Mouse (Mus musculus): ENCODE measurements around the gene Scaf11. TPM values are rescaled to one million over a fixed set of nuclear protein-coding genes. Genes with fewer than 3 reads are reported as not detected.

Scaf11 gene
- polyA plus RNA-seq, 1 experiment from 2014 or later, result 87.2 TPM

DNA sequence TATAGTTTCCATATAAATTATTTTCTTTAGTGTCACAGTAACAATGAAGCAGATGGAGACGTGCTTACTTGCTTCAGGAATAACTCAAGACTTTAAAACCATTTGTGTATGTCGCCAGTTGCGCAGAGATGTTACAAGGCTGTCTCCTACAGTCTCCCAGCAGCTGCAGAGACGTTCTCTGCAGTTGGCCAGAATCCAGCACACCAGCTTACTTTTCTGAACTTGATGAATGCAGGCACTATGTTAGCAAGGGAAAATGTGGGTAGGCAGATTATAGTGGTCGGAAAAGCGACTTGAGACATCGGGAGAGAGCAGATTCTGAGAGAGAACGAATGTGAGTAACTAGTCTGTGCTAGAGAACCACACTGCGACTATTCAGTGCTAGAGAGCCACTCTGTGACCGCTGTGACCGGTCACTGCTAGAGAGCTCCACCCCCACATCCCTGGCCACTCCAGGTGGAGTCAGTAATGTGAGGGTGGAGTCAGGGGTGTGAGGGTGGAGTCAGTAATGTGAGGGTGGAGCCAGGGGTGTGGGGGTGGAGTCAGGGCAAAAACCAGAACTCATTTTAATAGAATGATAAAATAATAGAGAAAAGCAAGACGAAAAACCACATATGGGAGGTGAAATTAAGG lies 26.5 kb upstream of the Scaf11 start:
- WGBS, result 54% methylated on average over 12 of the region's 12 CpGs
- Histone ChIP-seq H3K4me2 (no peak overlapping the region), H3K27me3 (no peaks in the 10 kb centered on the region), H3K9ac (no peak overlapping the region), H3K4me3 (no peak overlapping the region), H3K36me3 (no peaks in the 10 kb centered on the region), H3K4me1 (peaks cover 31% of the 10 kb centered on the region), H3K27ac (0 out of 2 replicates have a peak overlapping the region, but pooled peaks have one; percentile 28), H3K9me3 (no peaks in the 10 kb centered on the region)
- ATAC-seq (ENCODE audit: insufficient number of reproducible peaks, low FRiP score, low TSS enrichment, low read depth), result peak; percentile 38; the same call in 1 of the 2 replicates

DNA sequence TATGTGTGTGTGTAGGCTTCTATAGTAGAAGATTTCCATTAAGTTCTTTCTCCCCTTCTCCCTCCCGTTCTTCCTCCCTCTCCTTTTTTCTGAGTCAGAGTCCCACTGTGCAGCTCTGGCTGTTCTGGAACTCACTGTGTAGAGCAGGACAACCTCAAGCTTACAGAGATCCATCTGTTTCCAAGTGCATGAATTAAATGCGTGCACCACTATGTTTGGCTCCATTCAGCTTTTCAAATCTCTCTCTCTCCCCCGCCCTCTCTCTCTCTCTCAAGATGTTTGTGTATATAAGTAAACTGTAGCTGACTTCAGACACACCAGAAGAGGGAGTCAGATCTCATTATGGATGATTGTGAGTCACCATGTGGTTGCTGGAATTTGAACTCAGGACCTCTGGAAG lies 20.2 kb upstream of the Scaf11 start:
- no peak overlapping the region for H3K4me2 ChIP-seq
- H3K36me3 ChIP-seq, result no peaks in the 10 kb centered on the region
- no peaks in the 10 kb centered on the region for H3K27me3 ChIP-seq
- H3K4me3 ChIP-seq, result no peak overlapping the region
- WGBS, result 78% methylated on average over 3 of the region's 3 CpGs
- H3K9ac ChIP-seq, result no peak overlapping the region
- H3K4me1 ChIP-seq, result no peaks in the 10 kb centered on the region
- no peak for ATAC-seq (ENCODE audit: insufficient number of reproducible peaks, low FRiP score, low TSS enrichment, low read depth)
- no peak overlapping the region for H3K27ac ChIP-seq
- H3K9me3 ChIP-seq, result no peaks in the 10 kb centered on the region

DNA sequence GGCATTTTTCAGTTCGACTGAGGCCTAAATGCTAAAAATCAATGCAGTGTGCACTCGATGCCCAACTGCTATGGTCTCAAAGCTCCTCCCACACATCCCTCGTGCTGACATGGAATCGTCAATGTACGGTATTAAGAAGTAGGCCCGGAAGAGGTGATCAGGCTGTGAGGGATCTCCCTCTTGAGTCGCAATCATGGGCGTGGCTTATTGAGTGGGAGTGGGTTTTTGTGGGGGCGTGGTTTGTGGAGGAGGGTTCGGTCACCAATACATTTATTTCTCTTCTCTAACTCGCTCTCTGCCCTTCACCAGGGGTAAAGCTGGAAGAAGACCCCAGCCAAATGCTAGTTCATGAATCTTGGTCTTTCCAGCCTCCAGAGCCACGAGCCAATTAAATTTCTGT lies 17.4 kb upstream of the Scaf11 start:
- WGBS, result 86% methylated on average over 12 of the region's 12 CpGs

DNA sequence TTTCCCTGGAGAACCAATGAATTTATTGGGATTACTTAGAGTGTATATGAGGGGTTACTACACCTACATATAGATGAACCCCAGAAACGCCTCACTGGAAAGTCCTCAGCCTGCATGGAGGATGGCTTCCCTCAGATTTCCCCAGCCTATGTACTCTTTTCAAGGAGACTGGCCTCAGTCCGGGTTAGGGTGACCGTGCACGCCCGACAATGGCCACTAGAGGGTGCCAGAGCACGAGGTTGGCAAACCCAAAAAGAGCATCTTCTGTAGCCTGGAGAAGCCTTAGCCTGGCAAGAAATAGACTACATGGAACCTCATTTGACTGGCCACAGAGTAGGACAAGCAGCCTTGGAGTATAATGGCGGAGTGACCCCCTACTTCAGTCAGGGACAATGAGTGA lies 15.7 kb upstream of the Scaf11 start:
- H3K4me1 ChIP-seq, result no peaks in the 10 kb centered on the region
- no peak overlapping the region for H3K4me2 ChIP-seq
- WGBS, result 9% methylated on average over 7 of the region's 7 CpGs
- H3K4me3 ChIP-seq, result no peak overlapping the region
- ATAC-seq (ENCODE audit: insufficient number of reproducible peaks, low FRiP score, low TSS enrichment, low read depth), result no peak
- H3K36me3 ChIP-seq, result no peaks in the 10 kb centered on the region
- H3K9ac ChIP-seq, result no peak overlapping the region
- no peak overlapping the region for H3K27ac ChIP-seq
- no peaks in the 10 kb centered on the region for H3K27me3 ChIP-seq
- H3K9me3 ChIP-seq, result no peaks in the 10 kb centered on the region

More for the DNA sequence above, 17.4 kb upstream of the Scaf11 start:
- Histone ChIP-seq H3K4me2 (no peak overlapping the region), H3K9me3 (no peaks in the 10 kb centered on the region), H3K9ac (no peak overlapping the region), H3K27ac (no peak overlapping the region), H3K4me1 (no peaks in the 10 kb centered on the region), H3K36me3 (no peaks in the 10 kb centered on the region), H3K27me3 (no peaks in the 10 kb centered on the region), H3K4me3 (no peak overlapping the region)
- ATAC-seq (ENCODE audit: insufficient number of reproducible peaks, low FRiP score, low TSS enrichment, low read depth), result no peak

DNA sequence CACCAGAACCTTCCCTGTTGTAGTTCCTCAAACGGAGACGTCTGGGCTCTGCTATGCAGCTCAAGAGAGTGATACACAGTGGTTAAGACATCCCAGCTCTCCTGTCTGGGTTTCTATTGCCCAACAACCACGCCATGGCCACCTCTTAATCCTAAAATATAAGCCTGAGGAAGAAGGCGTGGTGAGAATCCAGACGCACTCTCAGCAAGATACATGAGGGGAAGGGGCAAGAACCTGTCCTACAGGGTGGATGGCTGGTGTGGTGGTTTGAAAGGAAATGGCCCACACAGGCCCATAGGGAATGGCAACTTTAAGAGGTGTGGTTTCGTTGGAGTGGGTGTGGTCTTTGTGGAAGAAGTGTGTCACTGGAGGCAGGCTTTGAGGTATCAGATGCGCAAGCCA lies 14.9 kb upstream of the Scaf11 start:
- Histone ChIP-seq H3K9ac (no peak overlapping the region), H3K27me3 (no peaks in the 10 kb centered on the region), H3K4me2 (no peak overlapping the region), H3K4me1 (no peaks in the 10 kb centered on the region), H3K36me3 (no peaks in the 10 kb centered on the region), H3K4me3 (no peak overlapping the region), H3K9me3 (no peaks in the 10 kb centered on the region), H3K27ac (no peak overlapping the region)
- 74% methylated on average over 7 of the region's 7 CpGs for WGBS
- no peak for ATAC-seq (ENCODE audit: insufficient number of reproducible peaks, low FRiP score, low TSS enrichment, low read depth)

DNA sequence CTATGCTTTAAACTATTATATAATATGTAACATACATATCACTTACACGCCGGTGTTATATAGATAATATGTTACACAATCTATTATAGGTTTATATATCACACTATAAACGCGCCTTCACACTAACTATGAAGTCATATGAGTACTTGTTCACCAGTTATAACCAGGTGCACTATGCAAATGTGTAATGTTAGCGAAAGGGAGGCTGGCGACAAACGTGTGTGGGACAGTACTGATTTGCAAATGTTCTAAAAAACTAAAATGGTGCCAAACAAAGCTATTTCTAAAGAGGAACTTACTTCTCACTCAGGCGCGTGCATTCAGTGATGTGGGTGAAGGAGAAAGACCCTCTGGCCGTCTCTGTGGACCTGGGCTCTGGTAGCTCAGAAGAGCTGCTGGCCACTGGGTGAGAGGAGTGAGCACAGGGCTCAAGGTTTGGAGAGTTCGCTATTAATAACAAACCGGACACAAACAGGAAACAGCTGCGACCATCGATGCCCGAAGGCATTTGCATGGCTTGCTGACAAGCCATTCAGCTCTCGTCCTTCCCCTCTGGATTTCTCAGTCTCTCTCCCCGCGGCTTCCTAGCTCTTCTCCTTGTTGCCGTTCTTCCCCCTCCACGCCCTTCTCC lies 13.8 kb upstream of the Scaf11 start:
- 63% methylated on average over 20 of the region's 20 CpGs for WGBS
- no peak for ATAC-seq (ENCODE audit: insufficient number of reproducible peaks, low FRiP score, low TSS enrichment, low read depth)
- no peaks in the 10 kb centered on the region for H3K27me3 ChIP-seq
- H3K9ac ChIP-seq, result no peak overlapping the region
- no peak overlapping the region for H3K4me2 ChIP-seq
- no peak overlapping the region for H3K4me3 ChIP-seq
- peak overlapping the region; percentile 34; the same call in 1 of the 2 replicates for H3K27ac ChIP-seq
- no peaks in the 10 kb centered on the region for H3K9me3 ChIP-seq
- no peaks in the 10 kb centered on the region for H3K36me3 ChIP-seq
- no peaks in the 10 kb centered on the region for H3K4me1 ChIP-seq

DNA sequence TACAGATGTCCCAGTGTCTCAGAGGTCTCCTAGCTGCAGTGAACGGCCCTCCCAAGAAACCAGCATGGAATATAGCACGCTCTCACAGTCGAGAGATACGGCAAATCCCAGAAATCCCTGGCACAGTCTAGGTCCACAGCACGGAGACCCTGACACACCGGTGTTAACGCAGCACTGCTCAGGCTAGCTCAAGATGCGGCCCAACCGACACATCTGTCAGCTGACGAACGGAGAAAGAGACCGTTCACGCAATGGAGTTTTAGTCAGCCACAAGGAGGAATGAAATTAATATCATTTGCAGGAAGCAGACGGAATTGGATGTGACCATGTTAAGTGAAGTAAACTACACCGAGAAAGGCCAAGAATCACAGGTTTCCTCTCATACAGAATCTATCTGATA lies 13.3 kb upstream of the Scaf11 start:
- 89% methylated on average over 15 of the region's 15 CpGs for WGBS
- Histone ChIP-seq H3K27me3 (no peaks in the 10 kb centered on the region), H3K9me3 (no peaks in the 10 kb centered on the region), H3K4me3 (no peak overlapping the region), H3K4me2 (no peak overlapping the region), H3K4me1 (no peaks in the 10 kb centered on the region), H3K27ac (no peak overlapping the region), H3K9ac (no peak overlapping the region), H3K36me3 (no peaks in the 10 kb centered on the region)
- ATAC-seq (ENCODE audit: insufficient number of reproducible peaks, low FRiP score, low TSS enrichment, low read depth), result no peak

DNA sequence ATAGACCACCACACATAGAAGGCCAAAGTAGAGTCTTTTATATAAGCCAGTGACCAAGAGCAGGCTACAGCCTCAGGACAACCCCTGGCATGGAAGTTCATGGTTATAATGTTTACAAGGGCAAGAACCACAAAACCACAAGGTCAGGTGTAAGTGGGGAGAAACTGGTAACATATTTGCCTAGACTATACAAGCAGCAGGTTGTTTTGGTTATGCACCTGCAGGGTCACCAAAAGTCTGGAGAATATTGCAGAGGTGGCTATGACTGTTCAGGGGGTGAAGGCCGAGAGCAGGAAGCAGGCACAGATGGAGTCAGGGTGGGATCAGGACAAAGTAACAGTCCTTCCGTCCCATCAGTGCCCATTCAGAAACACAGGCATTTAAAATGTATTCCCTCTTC lies 7.7 kb upstream of the Scaf11 start:
- WGBS, result 81% methylated on average over 2 of the region's 2 CpGs

DNA sequence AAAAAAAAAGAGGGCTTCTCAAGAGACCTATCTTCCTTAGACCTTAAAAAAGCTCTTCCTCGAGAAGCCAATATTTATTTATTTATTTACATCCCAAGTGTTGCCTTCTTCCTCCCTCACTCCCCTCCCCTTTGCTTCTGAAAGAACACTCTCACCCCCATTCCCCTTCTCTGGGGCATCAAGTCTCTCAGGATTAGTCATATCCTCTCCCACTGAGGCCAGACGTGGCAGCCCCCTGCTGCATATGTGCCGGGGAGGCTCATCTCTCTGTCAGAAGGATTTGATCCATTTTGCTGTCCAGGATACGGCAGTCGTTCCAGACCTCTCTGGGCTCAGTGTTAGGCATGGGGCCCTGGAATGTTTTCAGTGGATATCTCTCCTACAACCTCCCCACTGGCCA lies 7.2 kb upstream of the Scaf11 start:
- Histone ChIP-seq H3K9me3 (no peaks in the 10 kb centered on the region), H3K36me3 (no peaks in the 10 kb centered on the region), H3K9ac (no peak overlapping the region), H3K4me2 (no peak overlapping the region), H3K4me1 (no peaks in the 10 kb centered on the region), H3K27ac (no peak overlapping the region), H3K4me3 (no peak overlapping the region), H3K27me3 (no peaks in the 10 kb centered on the region)
- ATAC-seq (ENCODE audit: insufficient number of reproducible peaks, low FRiP score, low TSS enrichment, low read depth), result no peak
- 69% methylated on average over 5 of the region's 5 CpGs for WGBS

More for the DNA sequence above, 7.7 kb upstream of the Scaf11 start:
- no peaks in the 10 kb centered on the region for H3K27me3 ChIP-seq
- no peak overlapping the region for H3K9ac ChIP-seq
- H3K27ac ChIP-seq, result no peak overlapping the region
- H3K9me3 ChIP-seq, result no peaks in the 10 kb centered on the region
- H3K4me2 ChIP-seq, result no peak overlapping the region
- no peaks in the 10 kb centered on the region for H3K36me3 ChIP-seq
- no peak overlapping the region for H3K4me3 ChIP-seq
- no peaks in the 10 kb centered on the region for H3K4me1 ChIP-seq
- no peak for ATAC-seq (ENCODE audit: insufficient number of reproducible peaks, low FRiP score, low TSS enrichment, low read depth)

DNA sequence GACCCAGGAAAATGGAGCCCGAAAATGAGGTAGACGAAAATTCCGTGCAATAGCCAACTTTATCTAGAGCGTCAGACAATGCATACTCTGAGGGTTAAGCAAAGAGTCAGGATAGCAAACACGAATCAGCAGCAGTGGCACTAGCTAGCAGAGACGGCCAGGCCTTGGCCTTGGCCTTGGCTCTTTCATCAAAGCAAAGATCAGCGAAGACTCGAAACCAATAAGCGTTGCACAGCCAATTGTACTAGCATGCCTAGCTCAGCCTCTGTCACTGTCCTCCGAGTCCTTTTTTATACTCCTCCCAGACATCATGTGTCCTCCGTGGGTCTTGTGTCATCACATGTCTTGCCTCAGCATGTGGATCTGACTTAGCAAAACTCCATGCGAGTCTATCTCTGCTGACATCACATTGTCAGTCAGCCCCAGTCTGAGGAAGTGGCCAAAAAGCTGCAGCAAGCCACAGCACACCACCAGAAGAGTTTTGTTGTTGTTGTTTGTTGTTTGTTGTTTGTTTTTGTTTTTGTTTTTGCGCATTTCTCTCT lies 5.8 kb upstream of the Scaf11 start:
- Histone ChIP-seq H3K4me3 (no peak overlapping the region), H3K9me3 (no peaks in the 10 kb centered on the region), H3K4me1 (peaks cover 5% of the 10 kb centered on the region; the same call in 1 of the 2 replicates), H3K9ac (no peak overlapping the region), H3K27ac (no peak overlapping the region), H3K27me3 (no peaks in the 10 kb centered on the region), H3K36me3 (no peaks in the 10 kb centered on the region), H3K4me2 (no peak overlapping the region)
- ATAC-seq (ENCODE audit: insufficient number of reproducible peaks, low FRiP score, low TSS enrichment, low read depth), result no peak
- 91% methylated on average over 13 of the region's 13 CpGs for WGBS

DNA sequence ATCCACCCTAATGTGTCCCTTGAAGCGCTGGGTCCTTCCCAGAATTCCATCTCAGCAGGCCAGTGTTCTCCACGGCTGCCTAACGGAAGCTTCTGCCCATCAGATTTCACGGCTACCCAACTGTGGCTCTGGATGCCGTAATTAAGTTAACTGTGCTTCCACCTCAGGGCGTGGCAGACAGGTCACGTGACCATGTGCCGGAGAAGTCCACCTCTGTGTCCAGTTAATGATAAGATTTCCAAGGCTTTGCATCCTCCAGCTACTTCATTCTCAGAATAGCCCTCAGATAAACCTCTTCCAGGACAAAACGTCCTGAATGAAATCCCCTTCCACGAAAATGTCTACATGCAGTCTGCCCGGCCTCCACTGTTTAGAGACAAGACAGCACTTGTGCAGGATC lies 4.4 kb upstream of the Scaf11 start:
- no peak overlapping the region for H3K4me3 ChIP-seq
- H3K9me3 ChIP-seq, result no peaks in the 10 kb centered on the region
- H3K4me2 ChIP-seq, result no peak overlapping the region
- H3K27me3 ChIP-seq, result no peaks in the 10 kb centered on the region
- 72% methylated on average over 11 of the region's 11 CpGs for WGBS
- H3K27ac ChIP-seq, result no peak overlapping the region
- no peak overlapping the region for H3K9ac ChIP-seq
- peaks cover 5% of the 10 kb centered on the region; the same call in 1 of the 2 replicates for H3K4me1 ChIP-seq
- no peaks in the 10 kb centered on the region for H3K36me3 ChIP-seq
- no peak for ATAC-seq (ENCODE audit: insufficient number of reproducible peaks, low FRiP score, low TSS enrichment, low read depth)

DNA sequence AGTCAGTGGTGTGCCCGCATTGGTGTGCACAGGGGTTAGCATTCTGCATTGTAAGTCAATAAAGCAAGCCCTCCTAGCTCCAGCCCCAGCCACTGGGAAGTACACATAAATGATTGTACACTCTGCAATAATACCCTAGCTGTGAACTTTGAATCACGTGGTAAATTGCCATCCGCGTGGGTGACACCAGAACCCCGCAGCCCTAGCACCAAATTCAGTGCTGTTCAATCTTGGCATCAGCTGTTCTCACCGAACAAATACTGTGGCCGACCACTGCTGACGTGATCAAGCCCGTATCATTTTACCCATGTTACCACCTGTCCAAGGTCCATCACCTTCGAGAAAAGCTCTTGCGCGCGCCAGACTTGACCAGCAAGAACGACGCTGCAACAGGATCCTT lies 3.2 kb upstream of the Scaf11 start:
- Histone ChIP-seq H3K27ac (no peak overlapping the region), H3K36me3 (no peaks in the 10 kb centered on the region), H3K9ac (no peak overlapping the region), H3K4me3 (no peak overlapping the region), H3K4me2 (no peak overlapping the region), H3K9me3 (no peaks in the 10 kb centered on the region), H3K27me3 (no peaks in the 10 kb centered on the region), H3K4me1 (peaks cover 8% of the 10 kb centered on the region)
- ATAC-seq (ENCODE audit: insufficient number of reproducible peaks, low FRiP score, low TSS enrichment, low read depth), result no peak
- WGBS, result 92% methylated on average over 15 of the region's 15 CpGs
